Mouse (Mus musculus) small intestine, adult 2 months (tissue): ENCODE measurements around the gene Phb.

Experiments
- CTCF ChIP-seq: fragments of 200-500 bp; IDR thresholded peaks from 2 replicates; pipeline ENCODE4 v1.5.1; 2012; ENCODE audit warnings: low read depth, mild to moderate bottlenecking, control low read depth, inconsistent platforms, low read length, moderate library complexity, mixed read lengths; ENCODE audit not compliant: insufficient replicate concordance, insufficient read length; ENCODE audit errors: extremely low read depth
- POLR2A ChIP-seq: fragments of 200-500 bp; IDR thresholded peaks from 2 replicates; pipeline ENCODE4 v1.6.1; 2012; ENCODE audit warnings: low read depth, mild to moderate bottlenecking, control low read depth, inconsistent platforms, low read length, moderate library complexity

DNA sequence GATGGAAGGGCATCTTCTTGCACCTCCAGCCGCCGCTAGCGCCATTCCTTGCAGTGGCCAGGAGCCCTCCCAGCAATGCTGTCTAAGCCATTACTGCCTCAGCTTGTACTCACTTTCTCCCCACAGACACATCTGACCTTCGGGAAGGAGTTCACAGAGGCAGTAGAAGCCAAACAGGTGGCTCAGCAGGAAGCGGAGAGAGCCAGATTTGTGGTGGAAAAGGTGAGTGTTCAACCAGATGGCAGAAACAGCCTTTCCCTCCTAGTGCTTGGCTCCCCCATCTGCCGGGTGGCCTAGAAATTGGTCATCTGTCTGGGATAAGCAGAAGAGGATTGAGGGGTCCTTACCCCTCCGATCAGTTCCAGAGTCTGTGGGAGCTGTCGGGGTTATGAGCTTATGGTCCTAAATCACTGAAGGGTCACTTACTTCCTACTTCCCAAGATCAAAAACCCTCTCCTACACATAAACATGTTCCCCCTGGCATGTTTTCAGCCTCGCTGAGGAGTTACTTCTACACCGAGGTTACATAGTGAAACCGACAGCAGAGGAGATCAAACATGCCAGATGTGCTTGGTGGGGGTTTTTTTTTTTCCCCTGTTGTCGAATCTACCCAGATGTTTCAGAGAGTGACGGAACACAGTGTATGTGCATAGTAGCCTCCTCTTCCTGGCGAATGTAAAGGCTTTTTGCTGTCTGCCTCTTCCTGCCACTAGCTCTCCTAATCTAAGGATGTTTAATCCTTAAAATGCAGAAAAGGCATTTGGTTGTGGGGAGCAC, 11.4 kb downstream of the Phb start:
- TF ChIP-seq CTCF (no peak), POLR2A (no peak)
